Mouse (Mus musculus): ENCODE data around the gene Gprc5c. TPM values are rescaled to one million over a fixed set of nuclear protein-coding genes. Genes with fewer than 3 reads are reported as not detected.

Gene Gprc5c
- polyA plus RNA-seq (2015; fragmentation: Nextera tagmentation; extraction: Ambion mirVana) = 9.7 and 12.9 TPM in 2 replicates

- under 1% methylated on average over 38 of the region's 43 CpGs for WGBS
- Histone ChIP-seq H3K9me3 (ENCODE audit: control insufficient read depth, low read length) (no peaks in the 10 kb centered on the region), H3K4me1 (ENCODE audit: control insufficient read depth, insufficient read depth, low read depth, low read length) (peaks cover 16% of the 10 kb centered on the region), H3K4me2 (ENCODE audit: low read length) (peak within 1 kb of the TSS; percentile 99), H3K4me3 (ENCODE audit: low read length) (peak within 1 kb of the TSS; percentile 65), H3K36me3 (ENCODE audit: control insufficient read depth, insufficient read depth, low read length) (no peaks in the 10 kb centered on the region), H3K9ac (ENCODE audit: low read depth, low read length) (peak within 1 kb of the TSS; percentile 67), H3K27ac (ENCODE audit: low read depth, low read length) (peak within 1 kb of the TSS; percentile 9), H3K27me3 (replicated peaks; ENCODE audit: control insufficient read depth, insufficient read depth, low read length) (peaks cover 32% of the 10 kb centered on the region)
- 0 out of 2 replicates have a peak, but pooled peaks have one; percentile 22 for ATAC-seq
These were observed at the start of gene Gprc5c for GRCm38 (mm10) chr11:114850452-114851268. TSS of gene Gprc5c (plus strand) at chr11:114851152.

- Histone ChIP-seq H3K4me1 (ENCODE audit: control insufficient read depth, insufficient read depth, low read depth, low read length) (peaks cover 9% of the 10 kb centered on the region; the same call in 1 of the 2 replicates), H3K9me3 (ENCODE audit: control insufficient read depth, low read length) (no peaks in the 10 kb centered on the region), H3K27me3 (replicated peaks; ENCODE audit: control insufficient read depth, insufficient read depth, low read length) (no peaks in the 10 kb centered on the region), H3K27ac (ENCODE audit: low read depth, low read length) (no peak overlapping the region), H3K36me3 (ENCODE audit: control insufficient read depth, insufficient read depth, low read length) (no peaks in the 10 kb centered on the region), H3K4me3 (ENCODE audit: low read length) (no peak overlapping the region), H3K9ac (ENCODE audit: low read depth, low read length) (no peak overlapping the region), H3K4me2 (ENCODE audit: low read length) (no peak overlapping the region)
- WGBS = 100% methylated on average over 1 of the region's 1 CpGs
- ATAC-seq = no peak
These were observed 49.0 kb upstream of the Gprc5c start for GRCm38 (mm10) chr11:114801906-114802305.

- ATAC-seq = no peak
These were observed 48.2 kb upstream of the Gprc5c start for GRCm38 (mm10) chr11:114802540-114803267.

GRCm38 (mm10) chr11:114803990-114804389 lies 47.0 kb upstream of the Gprc5c start:
- no peak overlapping the region for H3K4me2 ChIP-seq (ENCODE audit: low read length)
- H3K9me3 ChIP-seq (ENCODE audit: control insufficient read depth, low read length) = no peaks in the 10 kb centered on the region
- H3K27me3 ChIP-seq (replicated peaks; ENCODE audit: control insufficient read depth, insufficient read depth, low read length) = no peaks in the 10 kb centered on the region
- no peaks in the 10 kb centered on the region for H3K36me3 ChIP-seq (ENCODE audit: control insufficient read depth, insufficient read depth, low read length)
- no peak overlapping the region for H3K9ac ChIP-seq (ENCODE audit: low read depth, low read length)
- no peak overlapping the region for H3K4me3 ChIP-seq (ENCODE audit: low read length)
- H3K27ac ChIP-seq (ENCODE audit: low read depth, low read length) = no peak overlapping the region
- ATAC-seq = no peak
- WGBS = 29% methylated on average over 8 of the region's 8 CpGs
- peaks cover 9% of the 10 kb centered on the region; the same call in 1 of the 2 replicates for H3K4me1 ChIP-seq (ENCODE audit: control insufficient read depth, insufficient read depth, low read depth, low read length)

More at GRCm38 (mm10) chr11:114802540-114803267, 48.2 kb upstream of the Gprc5c start:
- peak overlapping the region; percentile 27; the same call in 1 of the 2 replicates for H3K9ac ChIP-seq (ENCODE audit: low read depth, low read length)
- H3K36me3 ChIP-seq (ENCODE audit: control insufficient read depth, insufficient read depth, low read length) = no peaks in the 10 kb centered on the region
- H3K27ac ChIP-seq (ENCODE audit: low read depth, low read length) = no peak overlapping the region
- no peak overlapping the region for H3K4me3 ChIP-seq (ENCODE audit: low read length)
- H3K9me3 ChIP-seq (ENCODE audit: control insufficient read depth, low read length) = no peaks in the 10 kb centered on the region
- H3K27me3 ChIP-seq (replicated peaks; ENCODE audit: control insufficient read depth, insufficient read depth, low read length) = no peaks in the 10 kb centered on the region
- WGBS = 69% methylated on average over 15 of the region's 15 CpGs
- peaks cover 9% of the 10 kb centered on the region; the same call in 1 of the 2 replicates for H3K4me1 ChIP-seq (ENCODE audit: control insufficient read depth, insufficient read depth, low read depth, low read length)
- H3K4me2 ChIP-seq (ENCODE audit: low read length) = no peak overlapping the region

- Histone ChIP-seq H3K9me3 (ENCODE audit: control insufficient read depth, low read length) (no peaks in the 10 kb centered on the region), H3K27me3 (replicated peaks; ENCODE audit: control insufficient read depth, insufficient read depth, low read length) (no peaks in the 10 kb centered on the region), H3K27ac (ENCODE audit: low read depth, low read length) (no peak overlapping the region), H3K9ac (ENCODE audit: low read depth, low read length) (no peak overlapping the region), H3K4me1 (ENCODE audit: control insufficient read depth, insufficient read depth, low read depth, low read length) (peaks cover 9% of the 10 kb centered on the region; the same call in 1 of the 2 replicates), H3K4me2 (ENCODE audit: low read length) (no peak overlapping the region), H3K4me3 (ENCODE audit: low read length) (no peak overlapping the region), H3K36me3 (ENCODE audit: control insufficient read depth, insufficient read depth, low read length) (no peaks in the 10 kb centered on the region)
- no peak for ATAC-seq
- WGBS = 32% methylated on average over 2 of the region's 2 CpGs
These were observed 43.9 kb upstream of the Gprc5c start for GRCm38 (mm10) chr11:114807025-114807424.

- H3K4me2 ChIP-seq (ENCODE audit: low read length) = no peak overlapping the region
- 21% methylated on average over 14 of the region's 14 CpGs for WGBS
- no peak overlapping the region for H3K4me3 ChIP-seq (ENCODE audit: low read length)
- no peak for ATAC-seq
- peaks cover 5% of the 10 kb centered on the region; the same call in 1 of the 2 replicates for H3K4me1 ChIP-seq (ENCODE audit: control insufficient read depth, insufficient read depth, low read depth, low read length)
- H3K9ac ChIP-seq (ENCODE audit: low read depth, low read length) = no peak overlapping the region
- H3K27ac ChIP-seq (ENCODE audit: low read depth, low read length) = no peak overlapping the region
- no peaks in the 10 kb centered on the region for H3K27me3 ChIP-seq (replicated peaks; ENCODE audit: control insufficient read depth, insufficient read depth, low read length)
- H3K36me3 ChIP-seq (ENCODE audit: control insufficient read depth, insufficient read depth, low read length) = no peaks in the 10 kb centered on the region
- no peaks in the 10 kb centered on the region for H3K9me3 ChIP-seq (ENCODE audit: control insufficient read depth, low read length)
These were observed 43.1 kb upstream of the Gprc5c start for GRCm38 (mm10) chr11:114807686-114808427.

GRCm38 (mm10) chr11:114809371-114809770 lies 41.6 kb upstream of the Gprc5c start:
- 88% methylated on average over 1 of the region's 1 CpGs for WGBS
- no peak for ATAC-seq
- Histone ChIP-seq H3K9me3 (ENCODE audit: control insufficient read depth, low read length) (no peaks in the 10 kb centered on the region), H3K9ac (ENCODE audit: low read depth, low read length) (no peak overlapping the region), H3K27ac (ENCODE audit: low read depth, low read length) (no peak overlapping the region), H3K4me2 (ENCODE audit: low read length) (no peak overlapping the region), H3K27me3 (replicated peaks; ENCODE audit: control insufficient read depth, insufficient read depth, low read length) (no peaks in the 10 kb centered on the region), H3K4me3 (ENCODE audit: low read length) (no peak overlapping the region), H3K4me1 (ENCODE audit: control insufficient read depth, insufficient read depth, low read depth, low read length) (no peaks in the 10 kb centered on the region), H3K36me3 (ENCODE audit: control insufficient read depth, insufficient read depth, low read length) (no peaks in the 10 kb centered on the region)

GRCm38 (mm10) chr11:114810344-114810743 lies 40.6 kb upstream of the Gprc5c start:
- 30% methylated on average over 4 of the region's 4 CpGs for WGBS
- ATAC-seq = no peak
- H3K4me1 ChIP-seq (ENCODE audit: control insufficient read depth, insufficient read depth, low read depth, low read length) = no peaks in the 10 kb centered on the region
- H3K27ac ChIP-seq (ENCODE audit: low read depth, low read length) = no peak overlapping the region
- H3K27me3 ChIP-seq (replicated peaks; ENCODE audit: control insufficient read depth, insufficient read depth, low read length) = no peaks in the 10 kb centered on the region
- no peaks in the 10 kb centered on the region for H3K36me3 ChIP-seq (ENCODE audit: control insufficient read depth, insufficient read depth, low read length)
- H3K4me3 ChIP-seq (ENCODE audit: low read length) = no peak overlapping the region
- no peak overlapping the region for H3K9ac ChIP-seq (ENCODE audit: low read depth, low read length)
- H3K4me2 ChIP-seq (ENCODE audit: low read length) = no peak overlapping the region
- no peaks in the 10 kb centered on the region for H3K9me3 ChIP-seq (ENCODE audit: control insufficient read depth, low read length)
